Mouse (Mus musculus): ENCODE results near the gene Nrxn2.

Gene Nrxn2

GRCm38 (mm10) chr19:6416124-6416770, 2.3 kb upstream of the Nrxn2 start:
- no peak for DNase-seq (ENCODE audit: extremely low read depth, low read depth)

DNA sequence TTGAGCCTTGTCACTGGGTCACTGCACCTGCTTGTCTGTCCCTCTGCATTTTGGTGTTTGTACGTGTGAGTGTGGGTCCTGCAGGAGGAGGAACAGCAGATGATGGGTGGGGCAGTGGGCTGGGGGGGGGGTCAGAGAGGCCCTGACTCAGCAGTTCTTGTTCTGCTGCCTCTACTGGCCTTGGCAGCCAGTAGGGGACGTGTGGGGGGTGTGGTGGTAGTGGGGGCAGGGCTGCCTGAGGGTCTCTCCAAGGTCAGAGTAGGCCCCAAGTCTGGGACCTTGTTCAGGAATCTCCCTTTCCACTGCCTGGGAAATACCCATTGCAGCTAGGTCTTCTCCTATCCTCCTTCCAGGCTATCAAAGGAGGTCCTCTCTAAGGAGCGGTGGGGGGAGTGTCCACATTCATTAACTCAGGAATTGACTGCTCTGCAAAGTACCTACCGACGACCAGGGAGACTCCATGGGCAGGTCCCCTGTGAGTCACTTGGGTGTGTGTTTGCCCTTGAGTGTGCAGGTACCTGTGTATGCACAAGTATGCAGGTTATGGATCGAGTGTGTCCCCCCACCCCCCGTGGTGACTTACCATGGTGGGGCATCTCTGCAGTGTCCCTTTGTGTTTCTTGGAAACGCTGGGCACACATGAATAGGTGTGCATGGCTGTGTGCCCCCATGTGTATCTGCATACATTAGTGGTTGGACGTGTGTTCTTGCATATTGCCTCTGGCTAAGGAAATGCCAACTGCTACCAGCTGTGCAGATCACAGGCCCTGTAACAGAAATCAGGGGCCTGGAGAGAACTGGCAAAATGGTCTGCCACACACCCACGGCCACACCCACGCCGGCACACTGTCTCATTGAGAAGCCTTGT, 1.4 kb upstream of the Nrxn2 start:
- DNase-seq (ENCODE audit: extremely low read depth, low read depth): no peak

DNA sequence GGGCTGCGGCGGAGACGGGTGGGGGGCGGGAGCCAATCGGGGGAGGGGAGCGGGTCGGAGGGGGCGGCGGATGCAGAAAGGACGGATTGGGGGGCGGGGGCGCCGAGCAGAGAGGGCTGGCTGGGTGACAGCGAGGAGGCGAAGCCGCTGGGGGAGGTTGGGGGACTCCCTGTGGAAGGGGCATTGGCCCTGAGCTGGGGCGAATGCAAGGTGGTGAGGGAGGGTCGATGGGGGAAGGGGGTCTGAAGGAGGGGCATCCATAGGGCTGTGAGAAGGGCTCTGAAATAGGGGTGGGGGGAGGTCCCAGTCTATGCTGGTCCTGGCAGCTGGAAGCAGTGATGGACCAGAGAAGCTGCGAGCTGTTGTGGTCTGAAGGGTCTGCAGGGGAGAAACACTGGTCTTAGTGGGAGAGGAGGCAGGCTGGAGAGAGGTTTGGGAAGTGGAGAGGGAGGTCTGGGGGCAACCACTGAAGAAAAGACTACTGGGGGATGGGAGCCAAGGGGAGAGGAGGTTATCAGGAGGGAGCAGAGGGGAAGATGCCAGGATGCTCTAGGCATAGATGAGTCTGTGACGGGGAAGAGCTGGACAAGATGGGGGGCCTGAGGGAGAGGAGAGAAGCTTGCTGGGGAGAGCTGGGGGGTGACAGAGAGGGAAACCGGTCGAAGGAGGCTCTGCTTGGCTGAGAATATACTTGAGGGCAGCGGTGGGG, 607 bp downstream of the Nrxn2 start:
- DNase-seq (ENCODE audit: extremely low read depth, low read depth): no peak

DNA sequence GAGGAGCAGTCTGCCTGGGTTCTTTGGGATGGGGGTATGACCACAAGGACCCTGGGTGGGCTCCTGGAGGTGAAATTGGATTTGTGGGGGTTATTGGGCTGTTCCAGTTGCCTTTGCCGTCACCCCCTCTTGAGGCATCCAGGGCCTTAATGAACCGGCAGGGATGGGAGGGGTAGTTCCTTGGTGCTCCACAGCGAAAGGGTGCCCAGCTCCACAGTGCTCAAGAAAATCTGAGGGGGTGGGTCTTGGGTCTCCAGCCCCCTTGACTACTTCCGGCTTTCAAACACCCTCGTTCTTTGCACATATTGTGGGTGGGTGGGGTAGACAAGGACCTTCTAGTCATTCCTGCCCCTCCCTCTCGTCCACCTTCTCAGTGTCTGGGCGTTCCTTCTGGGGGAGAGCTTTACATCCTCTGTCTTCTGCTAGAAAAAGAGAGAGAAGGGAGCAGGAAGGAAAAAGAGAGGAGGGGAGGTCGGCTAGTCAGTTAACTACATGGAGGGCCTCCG, 1.3 kb downstream of the Nrxn2 start:
- no peak for DNase-seq (ENCODE audit: extremely low read depth, low read depth)

DNA sequence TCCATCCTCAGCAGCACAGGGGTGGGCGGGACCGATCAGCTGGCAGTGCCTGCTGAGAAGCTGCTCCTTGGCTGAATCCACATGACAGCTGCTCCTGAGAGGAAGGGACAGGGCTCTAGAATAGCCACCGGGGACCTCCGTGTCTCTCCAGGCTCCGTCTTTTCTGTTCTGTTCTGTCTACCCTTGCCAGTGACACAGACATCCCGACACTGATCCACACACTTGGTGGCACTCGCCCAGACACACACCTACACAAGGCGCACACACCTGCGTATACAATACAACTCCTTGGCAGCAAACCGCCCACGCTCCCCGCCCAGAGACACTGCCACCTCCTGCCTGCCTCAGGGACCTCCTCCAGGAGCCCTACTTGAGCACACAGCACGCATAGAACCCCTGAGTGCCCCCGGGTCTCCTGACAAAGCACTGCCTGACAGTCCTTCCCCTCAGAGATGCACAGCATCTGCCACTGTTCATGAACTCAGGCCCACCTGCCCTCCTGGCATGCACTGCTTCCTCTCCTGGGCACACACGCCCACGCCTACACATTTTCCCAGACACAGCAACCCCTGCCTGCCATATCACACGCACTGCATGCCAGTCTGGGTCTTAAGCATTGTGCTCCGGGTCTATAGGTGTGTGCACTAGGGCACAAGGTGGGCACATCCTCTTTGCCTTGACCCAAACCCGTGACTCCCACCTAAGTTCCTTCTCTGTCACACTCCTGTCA, 2.1 kb downstream of the Nrxn2 start:
- DNase-seq (ENCODE audit: extremely low read depth, low read depth): no peak

- DNase-seq (ENCODE audit: extremely low read depth, low read depth): no peak
Observed at GRCm38 (mm10) chr19:6421211-6421590, 2.7 kb downstream of the Nrxn2 start.

- no peak for DNase-seq (ENCODE audit: extremely low read depth, low read depth)
Observed at GRCm38 (mm10) chr19:6422014-6422413, 3.5 kb downstream of the Nrxn2 start.

GRCm38 (mm10) chr19:6423241-6423640, 4.7 kb downstream of the Nrxn2 start:
- no peak for DNase-seq (ENCODE audit: extremely low read depth, low read depth)

- DNase-seq (ENCODE audit: extremely low read depth, low read depth): no peak
Observed at GRCm38 (mm10) chr19:6424137-6424881, 5.8 kb downstream of the Nrxn2 start.

GRCm38 (mm10) chr19:6425595-6425994, 7.1 kb downstream of the Nrxn2 start:
- no peak for DNase-seq (ENCODE audit: extremely low read depth, low read depth)

DNA sequence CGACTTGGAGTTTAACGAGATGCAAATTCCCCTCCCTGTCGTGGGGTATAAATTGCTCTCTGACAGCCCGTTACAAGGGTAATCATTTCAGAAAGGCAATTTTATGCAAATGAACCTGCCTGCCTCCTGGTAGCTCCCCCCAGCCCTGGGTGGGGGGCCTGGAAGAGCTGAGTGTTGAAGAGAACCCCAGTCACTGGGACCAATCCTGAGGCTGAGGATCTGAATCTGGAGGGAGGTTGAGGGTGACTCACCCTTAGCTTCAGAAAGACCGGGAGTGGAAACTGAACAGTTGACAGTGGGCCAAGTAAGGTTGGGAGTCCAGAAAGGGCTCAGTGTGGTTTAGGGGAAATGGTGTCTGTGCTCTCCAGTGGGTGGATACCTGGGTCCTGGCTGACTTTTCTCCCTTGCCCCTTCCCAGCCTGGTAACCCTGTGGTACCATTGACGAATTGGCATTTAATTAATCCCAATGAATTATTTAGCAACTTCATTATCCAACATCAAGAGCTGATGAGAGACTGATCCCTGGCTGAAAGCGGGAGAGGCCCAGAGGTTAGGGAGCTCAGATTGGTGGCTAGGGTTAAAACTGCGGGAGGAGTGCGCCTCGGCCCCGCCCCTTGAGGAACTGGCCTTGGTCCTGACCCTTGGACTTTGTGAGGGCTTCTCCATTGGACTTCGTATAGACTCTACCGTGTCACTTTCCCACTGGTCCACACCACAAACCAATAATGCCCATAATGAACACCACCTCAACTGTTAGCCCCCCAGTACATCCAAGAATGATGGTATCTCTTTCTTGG, 8.4 kb downstream of the Nrxn2 start:
- no peak for DNase-seq (ENCODE audit: extremely low read depth, low read depth)

DNA sequence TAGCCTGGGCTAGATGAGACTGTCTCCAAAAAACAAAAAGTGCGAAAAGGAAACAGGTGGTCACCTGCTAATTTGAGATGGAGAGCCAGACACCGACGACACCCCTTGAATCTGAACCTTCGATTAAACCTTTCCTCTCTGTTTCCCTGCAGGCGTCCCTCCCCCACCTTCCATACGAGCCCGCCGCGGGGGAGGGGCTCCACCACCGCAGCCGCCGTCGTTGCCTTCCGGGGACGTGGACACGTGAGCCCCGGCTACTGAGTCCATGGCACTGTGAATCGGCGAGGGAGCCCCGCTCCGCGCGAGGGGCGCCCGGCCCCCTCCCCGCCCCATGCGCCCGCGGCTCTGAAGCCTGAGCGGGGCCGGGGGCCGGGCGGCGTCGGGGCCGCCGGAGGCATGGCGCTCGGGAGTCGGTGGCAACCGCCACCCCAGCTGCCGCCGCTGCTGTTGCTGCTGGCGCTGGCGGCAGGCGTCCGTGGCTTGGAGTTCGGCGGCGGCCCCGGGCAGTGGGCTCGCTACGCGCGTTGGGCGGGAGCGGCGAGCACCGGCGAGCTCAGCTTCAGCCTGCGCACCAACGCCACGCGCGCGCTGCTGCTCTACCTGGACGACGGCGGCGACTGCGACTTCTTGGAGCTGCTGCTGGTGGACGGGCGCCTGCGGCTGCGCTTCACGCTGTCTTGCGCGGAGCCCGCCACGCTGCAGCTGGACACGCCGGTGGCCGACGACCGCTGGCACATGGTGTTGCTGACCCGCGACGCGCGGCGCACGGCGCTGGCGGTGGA, 9.3 kb downstream of the Nrxn2 start:
- DNase-seq (ENCODE audit: extremely low read depth, low read depth): no peak

- DNase-seq (ENCODE audit: extremely low read depth, low read depth): no peak
Observed at GRCm38 (mm10) chr19:6428501-6429200, 10.1 kb downstream of the Nrxn2 start.

DNA sequence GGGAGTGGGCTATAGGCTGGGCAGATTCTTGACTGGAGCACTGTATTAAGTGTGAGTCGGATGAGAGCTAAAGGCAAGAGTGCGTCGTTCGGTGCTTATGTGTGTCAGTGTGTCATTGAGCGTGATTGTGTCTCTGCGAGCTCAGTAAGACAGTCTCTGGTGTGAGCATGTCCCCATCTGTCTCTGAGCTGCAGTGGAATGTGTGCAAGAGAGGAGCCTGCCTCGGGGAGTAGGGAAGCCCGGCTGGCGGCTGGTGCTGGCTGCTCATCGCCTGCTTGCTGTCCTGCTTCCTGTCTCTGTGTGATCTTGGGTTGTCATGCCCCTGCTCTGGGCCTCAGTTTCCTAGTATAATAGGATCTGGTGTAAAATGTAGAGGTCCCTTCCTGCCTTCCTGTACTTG, 24.5 kb downstream of the Nrxn2 start:
- no peak for DNase-seq (ENCODE audit: extremely low read depth, low read depth)

DNA sequence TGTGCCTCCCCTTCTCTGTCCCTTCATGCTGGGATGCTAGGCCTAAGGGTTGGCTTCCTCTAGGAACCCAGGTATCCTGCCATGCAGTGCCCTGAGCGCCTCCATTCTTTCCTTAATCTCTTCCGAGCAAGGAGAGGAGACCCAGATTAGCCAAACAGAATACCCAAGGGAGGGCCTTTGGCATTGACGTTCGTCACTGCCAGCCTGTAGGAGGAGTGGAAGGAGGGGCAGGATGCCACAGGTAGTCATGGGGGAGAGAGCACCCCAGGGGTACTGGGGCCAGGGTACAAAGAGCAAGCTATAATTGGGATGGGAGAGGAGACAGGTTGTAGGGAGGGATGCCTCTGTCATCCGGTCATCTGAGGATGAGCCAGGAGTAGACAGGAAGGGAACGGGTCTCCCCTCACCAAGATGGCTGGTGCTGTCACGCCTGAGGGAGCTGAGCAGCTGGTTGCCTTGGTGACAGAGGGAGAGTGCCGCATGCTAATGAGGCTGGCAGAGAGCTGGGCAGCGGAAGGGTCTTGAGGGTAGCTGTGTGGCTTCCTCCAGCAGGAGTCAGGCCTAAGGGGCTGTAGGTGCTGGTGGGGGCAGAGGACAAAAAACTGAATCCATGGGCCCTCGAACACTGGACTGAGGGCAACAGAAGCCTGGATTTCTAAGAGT, 27.4 kb downstream of the Nrxn2 start:
- no peak for DNase-seq (ENCODE audit: extremely low read depth, low read depth)

- DNase-seq (ENCODE audit: extremely low read depth, low read depth): no peak
Observed at GRCm38 (mm10) chr19:6446736-6447437, 28.4 kb downstream of the Nrxn2 start.

GRCm38 (mm10) chr19:6448752-6449151, 30.2 kb downstream of the Nrxn2 start:
- DNase-seq (ENCODE audit: extremely low read depth, low read depth): peak; percentile 49

All from MEL-GATA-1-ER (cell line).